Mouse (Mus musculus): Measurements from ENCODE around the gene Klre1.

The Klre1 gene

GRCm38 (mm10) chr6:129577605-129578004 lies at the start of gene Klre1:
Gene Klre1 (plus strand): TSS chr6:129577905.
- TF ChIP-seq GATA4 (IDR thresholded peaks at IDR 0.05; ENCODE audit: insufficient replicate concordance, low read length) = no peak

GRCm38 (mm10) chr6:129529605-129530004 lies 48.1 kb upstream of the Klre1 start:
- TF ChIP-seq GATA4 (IDR thresholded peaks at IDR 0.05; ENCODE audit: insufficient replicate concordance, low read length) = peak; percentile 68; the same call in 1 of the 2 replicates

- TF ChIP-seq GATA4 (IDR thresholded peaks at IDR 0.05; ENCODE audit: insufficient replicate concordance, low read length) = no peak
Measured at GRCm38 (mm10) chr6:129530261-129530660, 47.4 kb upstream of the Klre1 start.

GRCm38 (mm10) chr6:129532556-129532941 lies 45.2 kb upstream of the Klre1 start:
- no peak for TF ChIP-seq GATA4 (IDR thresholded peaks at IDR 0.05; ENCODE audit: insufficient replicate concordance, low read length)

- peak; percentile 27; the same call in 1 of the 2 replicates for TF ChIP-seq GATA4 (IDR thresholded peaks at IDR 0.05; ENCODE audit: insufficient replicate concordance, low read length)
Measured at GRCm38 (mm10) chr6:129532942-129533860, 44.5 kb upstream of the Klre1 start, which contains the start of gene Gabarapl1. Gene Gabarapl1 (plus strand): TSS chr6:129533160.

GRCm38 (mm10) chr6:129534057-129534456 lies 43.6 kb upstream of the Klre1 start:
- no peak for TF ChIP-seq GATA4 (IDR thresholded peaks at IDR 0.05; ENCODE audit: insufficient replicate concordance, low read length)

- TF ChIP-seq GATA4 (IDR thresholded peaks at IDR 0.05; ENCODE audit: insufficient replicate concordance, low read length) = no peak
Measured at GRCm38 (mm10) chr6:129534627-129535190, 43.0 kb upstream of the Klre1 start.

- TF ChIP-seq GATA4 (IDR thresholded peaks at IDR 0.05; ENCODE audit: insufficient replicate concordance, low read length) = no peak
Measured at GRCm38 (mm10) chr6:129535723-129536122, 42.0 kb upstream of the Klre1 start.

GRCm38 (mm10) chr6:129538555-129538954 lies 39.1 kb upstream of the Klre1 start:
- TF ChIP-seq GATA4 (IDR thresholded peaks at IDR 0.05; ENCODE audit: insufficient replicate concordance, low read length) = no peak

GRCm38 (mm10) chr6:129541931-129542330 lies 35.8 kb upstream of the Klre1 start:
- no peak for TF ChIP-seq GATA4 (IDR thresholded peaks at IDR 0.05; ENCODE audit: insufficient replicate concordance, low read length)

- no peak for TF ChIP-seq GATA4 (IDR thresholded peaks at IDR 0.05; ENCODE audit: insufficient replicate concordance, low read length)
Measured at GRCm38 (mm10) chr6:129542540-129542939, 35.2 kb upstream of the Klre1 start.

GRCm38 (mm10) chr6:129543709-129544606 lies 33.7 kb upstream of the Klre1 start:
- no peak for TF ChIP-seq GATA4 (IDR thresholded peaks at IDR 0.05; ENCODE audit: insufficient replicate concordance, low read length)

GRCm38 (mm10) chr6:129547277-129547676 lies 30.4 kb upstream of the Klre1 start:
- TF ChIP-seq GATA4 (IDR thresholded peaks at IDR 0.05; ENCODE audit: insufficient replicate concordance, low read length) = no peak

- TF ChIP-seq GATA4 (IDR thresholded peaks at IDR 0.05; ENCODE audit: insufficient replicate concordance, low read length) = no peak
Measured at GRCm38 (mm10) chr6:129548009-129548408, 29.7 kb upstream of the Klre1 start.
